Mouse (Mus musculus): Measurements from ENCODE around the gene Cited2.
A peak's percentile ranks its signal among the peaks of the same experiment; 100 is the strongest.

Cited2 gene

GRCm38 (mm10) chr10:17723871-17724741 is 1.1 kb downstream of the Cited2 start:
- peak; percentile 78 to 84 for DNase-seq (ENCODE audit: low spot score in 2 of 2)

GRCm38 (mm10) chr10:17725037-17725584 is 2.1 kb downstream of the Cited2 start:
- DNase-seq (ENCODE audit: low spot score in 2 of 2) = no peak

- DNase-seq (ENCODE audit: low spot score in 2 of 2) = no peak
Measured at GRCm38 (mm10) chr10:17725644-17726372, 2.8 kb downstream of the Cited2 start.

GRCm38 (mm10) chr10:17726373-17726720 is 3.3 kb downstream of the Cited2 start:
- no peak for DNase-seq (ENCODE audit: low spot score in 2 of 2)

- DNase-seq (ENCODE audit: low spot score in 2 of 2) = peak in 1 of 2 experiments; percentile 24
Measured at GRCm38 (mm10) chr10:17727161-17727925, 4.3 kb downstream of the Cited2 start.

GRCm38 (mm10) chr10:17727926-17728279 is 4.9 kb downstream of the Cited2 start:
- DNase-seq (ENCODE audit: low spot score in 2 of 2) = no peak

- DNase-seq (ENCODE audit: low spot score in 2 of 2) = no peak
Measured at GRCm38 (mm10) chr10:17728711-17729110, 5.7 kb downstream of the Cited2 start.

GRCm38 (mm10) chr10:17729476-17729875 is 6.5 kb downstream of the Cited2 start:
- DNase-seq (ENCODE audit: low spot score in 2 of 2) = no peak

GRCm38 (mm10) chr10:17733057-17733456 is 10.0 kb downstream of the Cited2 start:
- DNase-seq (ENCODE audit: low spot score in 2 of 2) = peak; percentile 83 to 88

GRCm38 (mm10) chr10:17742581-17742980 is 19.6 kb downstream of the Cited2 start:
- no peak for DNase-seq (ENCODE audit: low spot score in 2 of 2)

- DNase-seq (ENCODE audit: low spot score in 2 of 2) = no peak
Measured at GRCm38 (mm10) chr10:17752478-17752877, 29.5 kb downstream of the Cited2 start.

GRCm38 (mm10) chr10:17759772-17760171 is 36.8 kb downstream of the Cited2 start:
- no peak for DNase-seq (ENCODE audit: low spot score in 2 of 2)

- DNase-seq (ENCODE audit: low spot score in 2 of 2) = no peak
Measured at GRCm38 (mm10) chr10:17760750-17761613, 38.0 kb downstream of the Cited2 start.

GRCm38 (mm10) chr10:17761652-17762051 is 38.6 kb downstream of the Cited2 start:
- DNase-seq (ENCODE audit: low spot score in 2 of 2) = no peak

- DNase-seq (ENCODE audit: low spot score in 2 of 2) = no peak
Measured at GRCm38 (mm10) chr10:17762946-17763345, 39.9 kb downstream of the Cited2 start.

- no peak for DNase-seq (ENCODE audit: low spot score in 2 of 2)
Measured at GRCm38 (mm10) chr10:17769856-17770255, 46.8 kb downstream of the Cited2 start.

GRCm38 (mm10) chr10:17772364-17772763 is 49.3 kb downstream of the Cited2 start:
- DNase-seq (ENCODE audit: low spot score in 2 of 2) = no peak

GRCm38 (mm10) chr10:17774366-17774765 is 51.3 kb downstream of the Cited2 start:
- DNase-seq (ENCODE audit: low spot score in 2 of 2) = no peak

- DNase-seq (ENCODE audit: low spot score in 2 of 2) = no peak
Measured at GRCm38 (mm10) chr10:17775079-17775478, 52.1 kb downstream of the Cited2 start.

Data from right cerebral cortex, postnatal 10 days (tissue).